Mouse (Mus musculus): ENCODE measurements around the gene Trio. TPM values are rescaled to one million over a fixed set of nuclear protein-coding genes. Genes with fewer than 3 reads are reported as not detected.
"Not testable (repeated sequence)": the region's sequence is repeated elsewhere in the genome, so short reads cannot be mapped to it uniquely, and the experiment has no call there.

The Trio gene
- total RNA-seq, 2 experiments from 2014 or later: 187 to 198 TPM

GRCm38 (mm10) chr15:27831646-27832045 lies 194.0 kb downstream of the Trio start:
- no peak for DNase-seq (ENCODE audit: extremely low spot score in 1 of 2, low spot score in 2 of 2)
- intact Hi-C loops (cut with DNase I): no loop called here

- DNase-seq (ENCODE audit: extremely low spot score in 1 of 2, low spot score in 2 of 2): not testable (repeated sequence)
- intact Hi-C loops (cut with DNase I): loop anchor here (10.0 kb wide), 1 partner anchor 173 kb away; no protein-coding TSS in a partner anchor
Observed at GRCm38 (mm10) chr15:27827871-27828270, 197.8 kb downstream of the Trio start.

GRCm38 (mm10) chr15:27826886-27827285 lies 198.8 kb downstream of the Trio start:
- no peak for DNase-seq (ENCODE audit: extremely low spot score in 1 of 2, low spot score in 2 of 2)
- intact Hi-C loops (cut with DNase I): loop anchor here (10.0 kb wide), 1 partner anchor 172 kb away; no protein-coding TSS in a partner anchor

DNA sequence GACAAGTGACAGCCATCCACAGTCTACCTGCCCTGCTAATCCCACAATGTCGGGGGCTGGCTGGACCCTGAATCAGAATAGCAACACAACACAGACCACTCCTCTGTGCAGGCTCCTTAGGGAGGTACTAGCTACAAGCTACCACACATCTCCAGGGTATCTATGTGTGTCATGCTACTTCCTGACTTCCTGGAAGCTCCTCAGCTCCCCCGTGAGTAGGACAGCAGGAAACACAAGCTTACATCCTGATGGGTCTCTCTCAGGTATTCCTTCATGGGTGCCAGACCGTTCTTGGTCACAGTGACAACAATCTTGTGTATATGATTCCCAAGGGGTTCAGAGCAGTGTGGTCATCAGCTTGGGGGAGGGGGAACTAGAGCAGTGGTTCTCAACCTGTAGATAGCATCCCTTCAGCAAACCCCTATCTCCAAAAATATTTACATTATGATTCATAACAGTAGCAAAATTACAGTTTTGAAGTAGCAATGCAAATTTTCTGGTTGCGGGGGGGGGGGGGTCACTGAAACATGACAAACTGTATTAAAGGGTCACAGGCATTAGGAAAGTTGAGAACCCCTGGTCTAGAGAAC lies 199.5 kb downstream of the Trio start:
- DNase-seq (ENCODE audit: extremely low spot score in 1 of 2, low spot score in 2 of 2): no peak
- intact Hi-C loops (cut with DNase I): loop anchor here (10.0 kb wide), 1 partner anchor 171 kb away; no protein-coding TSS in a partner anchor

- DNase-seq (ENCODE audit: extremely low spot score in 1 of 2, low spot score in 2 of 2): no peak
- intact Hi-C loops (cut with DNase I): loop anchor here (10.0 kb wide), 1 partner anchor 171 kb away; no protein-coding TSS in a partner anchor
Observed at GRCm38 (mm10) chr15:27825390-27825789, 200.3 kb downstream of the Trio start.

DNA sequence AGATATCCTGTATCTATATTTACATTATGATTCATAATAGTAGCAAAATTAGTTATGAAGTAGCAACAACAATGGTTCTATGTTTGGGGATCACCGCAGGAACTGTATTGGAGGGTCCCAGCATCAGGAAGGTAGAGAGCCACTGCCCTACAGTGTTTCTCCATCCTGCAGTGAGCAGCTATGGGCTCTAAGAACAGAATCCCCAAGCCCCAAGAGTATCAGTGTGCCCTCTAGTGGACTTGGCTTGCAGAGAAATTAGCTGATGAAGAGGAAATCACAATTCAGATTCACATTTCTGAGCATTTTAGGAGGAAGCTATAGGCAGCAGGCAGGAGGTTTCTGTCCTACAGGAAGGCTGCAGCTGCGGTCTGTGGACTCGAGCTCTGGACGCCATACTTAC lies 202.1 kb downstream of the Trio start:
- no peak for DNase-seq (ENCODE audit: extremely low spot score in 1 of 2, low spot score in 2 of 2)
- intact Hi-C loops (cut with DNase I): loop anchor here (5.0 to 10.0 kb wide), 2 partner anchors 71 to 169 kb away; no protein-coding TSS in a partner anchor

GRCm38 (mm10) chr15:27822461-27822860 lies 203.2 kb downstream of the Trio start:
- intact Hi-C loops (cut with DNase I): loop anchor here (5.0 to 10.0 kb wide), 2 partner anchors 70 to 168 kb away; no protein-coding TSS in a partner anchor

GRCm38 (mm10) chr15:27821651-27822364 lies 203.8 kb downstream of the Trio start:
- intact Hi-C loops (cut with DNase I): loop anchor here (5.0 to 10.0 kb wide), 2 partner anchors 70 to 167 kb away; no protein-coding TSS in a partner anchor
- no peak for DNase-seq (ENCODE audit: extremely low spot score in 1 of 2, low spot score in 2 of 2)

More at GRCm38 (mm10) chr15:27822461-27822860, 203.2 kb downstream of the Trio start:
- DNase-seq (ENCODE audit: extremely low spot score in 1 of 2, low spot score in 2 of 2): no peak

- DNase-seq (ENCODE audit: extremely low spot score in 1 of 2, low spot score in 2 of 2): no peak
- intact Hi-C loops (cut with DNase I): no loop called here
Observed at GRCm38 (mm10) chr15:27817096-27817495, 208.6 kb downstream of the Trio start.

GRCm38 (mm10) chr15:27814677-27815391 lies 210.8 kb downstream of the Trio start:
- intact Hi-C loops (cut with DNase I): no loop called here
- no peak for DNase-seq (ENCODE audit: extremely low spot score in 1 of 2, low spot score in 2 of 2)

DNA sequence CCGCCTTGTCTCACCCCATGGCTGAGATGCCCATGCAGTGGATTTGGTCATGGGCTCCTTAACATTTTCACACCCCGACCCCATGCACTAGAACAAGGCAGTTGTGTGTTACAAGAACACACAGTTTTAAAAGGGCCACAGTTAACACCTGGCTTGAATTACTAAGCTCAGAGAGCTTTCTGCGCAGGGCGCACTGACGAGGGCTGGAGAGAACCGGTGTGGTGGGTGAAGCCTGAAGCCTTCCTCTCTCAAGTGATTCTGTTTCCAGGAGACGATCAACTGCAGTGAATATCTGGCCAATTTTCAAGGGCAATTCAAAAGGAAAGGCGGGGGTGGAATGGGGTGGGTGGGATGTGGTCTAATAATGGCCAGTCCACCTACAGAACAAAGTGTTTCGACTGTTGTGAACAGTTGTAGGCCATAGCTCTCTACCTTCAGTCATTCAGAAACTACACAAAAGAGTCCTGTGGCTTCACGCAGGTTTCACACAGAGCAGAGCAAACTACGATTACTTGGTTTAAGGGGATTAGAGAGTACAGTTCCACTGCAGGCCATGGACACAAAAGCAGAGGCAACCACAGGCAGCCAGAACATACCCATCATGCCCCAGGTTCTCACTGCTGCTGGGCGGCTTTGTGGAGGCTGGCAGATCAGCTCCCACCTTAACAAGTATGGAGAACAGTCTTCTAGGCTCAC lies 214.7 kb downstream of the Trio start:
- no peak for DNase-seq (ENCODE audit: extremely low spot score in 1 of 2, low spot score in 2 of 2)
- intact Hi-C loops (cut with DNase I): no loop called here

- intact Hi-C loops (cut with DNase I): no loop called here
- DNase-seq (ENCODE audit: extremely low spot score in 1 of 2, low spot score in 2 of 2): no peak
Observed at GRCm38 (mm10) chr15:27810262-27810661, 215.4 kb downstream of the Trio start.

DNA sequence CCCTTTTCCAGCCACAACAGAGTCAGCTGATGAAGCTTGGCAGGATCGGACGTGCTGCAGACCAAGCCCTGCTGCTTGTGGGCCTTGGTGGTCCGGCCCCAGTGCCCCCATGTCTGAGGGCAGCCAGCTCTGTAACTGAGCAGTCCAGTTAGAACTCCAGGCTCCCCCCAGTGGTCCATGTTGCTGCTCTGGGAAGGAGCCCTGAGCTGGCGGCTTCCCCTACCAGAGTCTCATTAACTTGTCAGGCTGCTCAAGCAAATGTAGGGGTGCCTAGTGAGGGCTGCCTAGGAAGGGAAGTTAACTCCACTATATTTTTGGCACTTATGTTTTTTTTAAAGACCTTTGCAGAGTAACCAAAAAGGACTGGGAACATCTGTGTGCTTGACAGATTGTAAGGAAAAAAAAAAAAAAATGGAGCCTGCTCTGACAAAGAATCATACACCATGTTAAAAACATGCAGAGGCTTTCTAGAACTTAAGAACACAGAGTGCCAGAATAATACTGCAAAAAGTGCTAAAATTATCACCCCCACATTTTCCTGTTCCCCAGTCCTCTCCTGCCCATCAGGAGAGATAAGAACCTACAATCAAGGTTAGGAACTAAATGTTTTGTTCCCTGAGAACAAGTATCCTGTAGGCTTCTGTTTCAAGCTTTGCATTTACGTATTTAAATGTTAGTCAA lies 216.9 kb downstream of the Trio start:
- peak in 1 of 2 experiments; percentile 74 for DNase-seq (ENCODE audit: extremely low spot score in 1 of 2, low spot score in 2 of 2)

DNA sequence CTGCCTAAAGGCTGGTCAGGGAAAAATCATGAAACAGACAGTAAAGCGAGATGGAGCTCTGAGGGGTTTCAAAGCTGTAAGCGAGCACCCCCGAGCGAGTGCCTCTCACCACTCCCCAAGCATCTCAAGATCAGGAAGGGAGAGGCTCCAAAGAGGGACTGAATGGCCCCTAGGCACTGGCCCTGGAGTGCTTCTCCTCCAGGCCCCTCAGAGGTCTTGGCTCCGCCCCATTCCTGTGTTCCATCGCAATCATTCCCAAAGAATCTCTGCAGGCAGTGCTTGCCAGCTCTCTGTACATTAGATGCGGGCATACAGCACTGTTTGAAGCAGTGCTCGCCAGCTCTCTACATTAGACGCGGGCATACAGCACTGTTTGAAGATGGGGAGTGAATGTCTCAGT lies 219.4 kb downstream of the Trio start:
- DNase-seq (ENCODE audit: extremely low spot score in 1 of 2, low spot score in 2 of 2): no peak

More for the DNA sequence above, 216.9 kb downstream of the Trio start:
- intact Hi-C loops (cut with DNase I): loop anchor here (5.0 kb wide), 1 partner anchor 36 kb away; no protein-coding TSS in a partner anchor

DNA sequence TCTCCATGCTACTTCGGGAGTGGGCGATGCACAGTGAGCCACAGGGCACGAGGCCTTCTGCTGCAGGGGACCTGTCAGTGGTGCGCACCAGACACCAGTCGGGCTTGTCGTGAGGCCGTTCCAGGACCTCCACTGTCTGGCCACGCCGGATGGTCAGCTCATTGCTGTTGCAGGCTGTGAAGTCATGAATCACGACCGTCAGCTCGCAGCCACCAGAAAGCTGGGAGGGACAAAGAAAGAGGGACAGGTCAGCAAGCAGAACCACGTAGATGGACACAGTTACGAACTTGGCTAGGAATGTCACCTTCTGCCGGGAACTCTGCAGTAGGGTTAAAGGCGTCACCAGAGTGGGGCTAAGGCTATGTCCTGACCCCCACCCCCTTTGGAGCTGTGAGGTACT lies 220.0 kb downstream of the Trio start:
- intact Hi-C loops (cut with DNase I): loop anchor here (5.0 kb wide), 1 partner anchor 33 kb away; no protein-coding TSS in a partner anchor

More for the DNA sequence above, 219.4 kb downstream of the Trio start:
- intact Hi-C loops (cut with DNase I): loop anchor here (5.0 kb wide), 1 partner anchor 34 kb away; no protein-coding TSS in a partner anchor

DNA sequence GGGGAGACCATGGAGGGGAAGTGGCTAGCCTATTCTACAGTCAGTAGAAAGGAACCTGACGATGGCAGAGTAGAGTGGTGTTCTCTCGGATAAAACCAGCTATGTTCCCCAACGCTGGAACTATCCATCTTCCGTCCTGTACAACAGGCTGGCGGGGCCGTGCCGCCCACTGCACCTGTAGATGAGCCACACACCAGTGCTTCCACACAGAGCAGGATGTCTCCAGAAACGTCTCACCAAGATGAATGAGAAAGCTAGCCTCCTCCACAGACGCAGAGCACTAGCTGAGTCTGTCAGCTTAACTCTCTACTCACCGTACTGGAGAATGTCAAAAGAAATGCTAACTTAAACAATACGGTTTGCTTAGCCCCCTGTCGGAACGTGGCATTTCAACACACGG lies 221.2 kb downstream of the Trio start:
- intact Hi-C loops (cut with DNase I): no loop called here
- no peak for DNase-seq (ENCODE audit: extremely low spot score in 1 of 2, low spot score in 2 of 2)

More for the DNA sequence above, 220.0 kb downstream of the Trio start:
- no peak for DNase-seq (ENCODE audit: extremely low spot score in 1 of 2, low spot score in 2 of 2)

DNA sequence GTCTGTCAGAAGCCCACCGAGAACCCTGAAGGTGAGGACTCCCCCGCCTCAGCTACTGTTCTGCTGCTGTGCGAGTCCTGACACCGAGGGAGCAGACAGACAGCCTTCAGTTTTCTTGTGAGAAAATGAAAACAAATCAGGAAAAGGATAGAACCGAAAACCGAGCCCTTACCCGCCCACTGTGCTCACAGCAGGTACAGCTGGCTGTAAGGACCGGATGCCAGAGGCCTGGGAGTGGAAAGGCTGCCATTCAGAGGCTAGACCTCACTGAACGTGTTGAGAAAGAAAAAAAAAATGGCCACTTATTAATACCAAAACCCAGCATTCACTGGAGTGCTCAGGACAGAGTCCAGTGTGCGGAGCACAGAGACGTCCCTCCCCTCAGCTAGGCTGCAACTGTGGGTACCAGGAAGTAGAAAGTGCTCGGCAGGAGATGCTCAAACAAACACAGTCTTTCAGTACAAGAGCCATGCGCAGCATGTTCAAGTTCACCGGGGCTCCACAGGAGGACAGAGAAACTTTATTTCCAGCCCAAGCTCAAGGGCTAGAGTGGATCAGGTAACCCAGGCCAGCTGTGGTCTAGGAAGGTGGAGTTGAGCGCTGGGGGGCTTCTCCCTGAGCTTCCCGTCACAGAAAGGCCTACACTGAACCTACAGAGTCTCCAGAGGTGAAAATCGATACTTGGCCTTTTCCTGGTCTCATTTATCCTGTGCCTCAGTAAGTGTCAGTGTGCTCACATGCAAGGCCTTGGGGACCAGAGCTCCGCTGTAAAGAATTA lies 221.9 kb downstream of the Trio start:
- DNase-seq (ENCODE audit: extremely low spot score in 1 of 2, low spot score in 2 of 2): peak in 1 of 2 experiments; percentile 46
- intact Hi-C loops (cut with DNase I): no loop called here

All from left cerebral cortex, postnatal 10 days (tissue).